Mouse (Mus musculus): Measurements from ENCODE around the gene Marcks.

DNA sequence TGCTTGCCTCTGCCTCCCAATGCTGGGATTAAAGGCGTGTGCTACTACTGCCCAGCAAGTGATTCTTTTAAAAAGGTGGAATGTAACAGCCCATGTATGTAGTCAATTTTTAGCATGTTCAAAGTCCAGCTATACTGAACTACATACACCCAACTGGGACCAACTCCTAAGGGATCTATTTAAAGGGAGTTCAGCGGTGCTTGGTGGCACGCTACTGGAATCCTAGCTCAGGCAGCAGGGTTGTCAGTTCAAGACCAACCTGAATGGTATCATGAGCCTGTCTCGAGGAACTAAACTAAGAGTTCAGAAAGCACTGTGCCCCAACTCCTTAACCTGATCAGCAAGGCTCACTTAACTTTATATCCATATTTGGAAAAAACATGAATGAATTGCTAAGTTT is 6.0 kb downstream of the Marcks start:
- TF ChIP-seq HCFC1 (IDR thresholded peaks at IDR 0.05; ENCODE audit: borderline replicate concordance, insufficient read depth, low read length) (no peak), MAFK (IDR thresholded peaks at IDR 0.05; ENCODE audit: insufficient read depth, low read depth, low read length) (no peak), CHD2 (IDR thresholded peaks at IDR 0.05; ENCODE audit: low read depth, low read length) (no peak)

Data from ES-E14 (cell line).